Mouse (Mus musculus): ENCODE results near the gene Setdb2.
"Not testable (repeated sequence)": the region's sequence is repeated elsewhere in the genome, so short reads cannot be mapped to it uniquely, and the experiment has no call there.

Setdb2 gene

GRCm38 (mm10) chr14:59440558-59441471 lies at the start of gene Setdb2, which contains the start of gene Cab39l:
TSS of gene Setdb2 (minus strand) at chr14:59440884.
TSS of gene Cab39l (plus strand) at chr14:59440972.
- peak; percentile 94 to 95 for DNase-seq

GRCm38 (mm10) chr14:59485247-59485810 lies 44.6 kb upstream of the Setdb2 start:
- no peak for DNase-seq

GRCm38 (mm10) chr14:59478699-59479098 lies 38.0 kb upstream of the Setdb2 start:
- DNase-seq, result no peak

- no peak for DNase-seq
Observed at GRCm38 (mm10) chr14:59470781-59471180, 30.1 kb upstream of the Setdb2 start.

- DNase-seq, result peak in 1 of 2 experiments; percentile 12
Observed at GRCm38 (mm10) chr14:59467798-59468197, 27.1 kb upstream of the Setdb2 start.

GRCm38 (mm10) chr14:59466503-59466902 lies 25.8 kb upstream of the Setdb2 start:
- DNase-seq, result no peak

GRCm38 (mm10) chr14:59447981-59448380 lies 7.3 kb upstream of the Setdb2 start:
- no peak for DNase-seq

GRCm38 (mm10) chr14:59445421-59445820 lies 4.7 kb upstream of the Setdb2 start:
- no peak for DNase-seq

- DNase-seq, result no peak
Observed at GRCm38 (mm10) chr14:59441472-59441805, 755 bp upstream of the Setdb2 start.

GRCm38 (mm10) chr14:59440039-59440438 lies 645 bp downstream of the Setdb2 start:
- DNase-seq, result no peak

- DNase-seq, result no peak
Observed at GRCm38 (mm10) chr14:59438505-59438904, 2.2 kb downstream of the Setdb2 start.

- DNase-seq, result no peak
Observed at GRCm38 (mm10) chr14:59437398-59437797, 3.3 kb downstream of the Setdb2 start.

GRCm38 (mm10) chr14:59435206-59435605 lies 5.5 kb downstream of the Setdb2 start:
- DNase-seq, result no peak

- DNase-seq, result no peak
Observed at GRCm38 (mm10) chr14:59433902-59434301, 6.8 kb downstream of the Setdb2 start.

GRCm38 (mm10) chr14:59430556-59430955 lies 10.1 kb downstream of the Setdb2 start:
- DNase-seq, result no peak

GRCm38 (mm10) chr14:59422912-59423663 lies 17.6 kb downstream of the Setdb2 start:
- DNase-seq, result no peak

- DNase-seq, result no peak
Observed at GRCm38 (mm10) chr14:59418171-59418570, 22.5 kb downstream of the Setdb2 start.

- not testable (repeated sequence) for DNase-seq
Observed at GRCm38 (mm10) chr14:59414979-59415378, 25.7 kb downstream of the Setdb2 start.

GRCm38 (mm10) chr14:59396999-59397398 lies 43.7 kb downstream of the Setdb2 start:
- no peak for DNase-seq

- DNase-seq, result no peak
Observed at GRCm38 (mm10) chr14:59395281-59395680, 45.4 kb downstream of the Setdb2 start, which contains the start of gene Phf11c. TSS of gene Phf11c (minus strand) at chr14:59395381.

GRCm38 (mm10) chr14:59390181-59390580 lies 50.5 kb downstream of the Setdb2 start:
- DNase-seq, result peak in 1 of 2 experiments; percentile 15

- no peak for DNase-seq
Observed at GRCm38 (mm10) chr14:59389532-59389931, 51.2 kb downstream of the Setdb2 start.

- DNase-seq, result no peak
Observed at GRCm38 (mm10) chr14:59370348-59371068, 70.2 kb downstream of the Setdb2 start.
